Comparison of ENCODE assay signal across 7 mouse cellular contexts in the genomic region with DNA sequence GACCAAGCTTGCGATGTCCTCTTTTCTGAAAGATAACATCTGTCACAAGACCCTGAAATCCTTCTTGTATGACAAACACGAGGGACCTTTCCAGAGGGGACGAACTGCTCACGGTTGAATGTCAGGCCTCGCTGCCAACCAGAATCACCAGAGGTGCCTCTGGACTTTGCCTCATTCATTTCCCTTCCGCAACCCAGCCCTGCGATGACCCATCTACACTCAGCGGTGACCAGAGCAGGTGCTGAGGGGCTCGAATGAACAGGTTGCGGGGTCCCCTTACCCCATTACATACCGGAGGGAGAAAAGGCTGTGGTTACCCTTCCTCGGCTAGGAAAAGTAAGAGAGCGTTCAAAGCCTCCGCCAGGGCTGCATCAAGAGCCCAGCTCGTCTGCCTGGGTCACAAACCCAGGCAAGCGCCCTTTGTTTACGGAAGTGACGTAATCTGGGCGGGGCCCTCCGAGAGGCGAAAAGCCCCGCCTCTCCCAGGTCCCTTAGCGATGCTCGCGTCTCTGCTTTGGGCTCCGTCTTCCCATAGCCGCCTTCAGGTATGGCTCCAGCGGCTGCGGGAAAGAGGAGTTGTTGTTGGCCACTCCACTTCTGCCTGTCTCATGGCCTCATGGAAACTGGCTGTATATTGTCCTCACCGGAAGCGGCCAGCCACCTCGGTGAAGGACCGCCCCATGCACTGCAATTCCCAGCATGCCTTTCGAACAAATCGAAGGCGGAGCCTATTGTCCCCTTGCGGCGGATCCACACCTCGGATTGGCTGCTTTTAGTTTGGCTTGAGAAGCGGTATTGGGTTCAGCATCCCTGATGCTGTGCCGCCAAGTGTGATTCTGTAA. TPM values are rescaled to one million over a fixed set of nuclear protein-coding genes. Genes with fewer than 3 reads are reported as not detected.
DNase-seq lines count a peak whose midpoint lies in the region; ATAC-seq lines count a peak whose summit lies in the region.

TSS of gene Ccdc28a (minus strand) at position 439 of the 842 bp plus-strand sequence.

- H3K36me3 ChIP-seq in intestine, embryonic 15.5 days, result no peaks in the 10 kb centered on the region
- H3K36me3 ChIP-seq in midbrain, embryonic 10.5 days, result no peaks in the 10 kb centered on the region

- peak; percentile 99 for ATAC-seq in intestine, embryonic 15.5 days

- peak within 1 kb of the TSS; percentile 74 for H3K4me3 ChIP-seq in intestine, embryonic 15.5 days (replicated peaks)
- peak within 1 kb of the TSS; percentile 71 for H3K4me3 ChIP-seq in midbrain, embryonic 10.5 days

- H3K9ac ChIP-seq in intestine, embryonic 15.5 days, result peak within 1 kb of the TSS; percentile 57

- 0 out of 2 replicates have a peak, but pooled peaks cover 4% of the 10 kb centered on the region for H3K4me1 ChIP-seq in intestine, embryonic 15.5 days (replicated peaks)
- peaks cover 9% of the 10 kb centered on the region for H3K4me1 ChIP-seq in midbrain, embryonic 10.5 days

- intact Hi-C loops in gastrocnemius, postnatal 36 days (cut with DNase I), result loop anchor here (5.0 kb wide), 1 partner anchor 153 kb away; no protein-coding TSS in a partner anchor
- intact Hi-C loops in left cerebral cortex, postnatal 25 days (cut with DNase I), result loop anchor here (5.0 kb wide), 1 partner anchor 293 kb away; no protein-coding TSS in a partner anchor

- H3K27ac ChIP-seq in intestine, embryonic 15.5 days, result peak within 1 kb of the TSS; percentile 82
- peak within 1 kb of the TSS; percentile 90 for H3K27ac ChIP-seq in midbrain, embryonic 10.5 days (replicated peaks)

- H3K27me3 ChIP-seq in intestine, embryonic 15.5 days (replicated peaks), result no peaks in the 10 kb centered on the region
- no peaks in the 10 kb centered on the region for H3K27me3 ChIP-seq in midbrain, embryonic 10.5 days (ENCODE audit: low read depth, poor library complexity, severe bottlenecking)

- WGBS in intestine, embryonic 15.5 days, result 1% methylated on average over 41 of the region's 41 CpGs
- 1% methylated on average over 41 of the region's 41 CpGs for WGBS in midbrain, embryonic 10.5 days

- H3K9me3 ChIP-seq in intestine, embryonic 15.5 days, result no peaks in the 10 kb centered on the region
- H3K9me3 ChIP-seq in midbrain, embryonic 10.5 days (replicated peaks), result no peaks in the 10 kb centered on the region

- H3K4me2 ChIP-seq in intestine, embryonic 15.5 days (replicated peaks), result peak within 1 kb of the TSS; percentile 70

- peak; percentile 96 for DNase-seq in adrenal gland, adult 2 months
- peak; percentile 90 for DNase-seq in embryo, embryonic 11.5 days (ENCODE audit: low read depth, low spot score)
- DNase-seq in gastrocnemius, postnatal 36 days, result peak; percentile 89 to 90
- peak; percentile 96 to 98 for DNase-seq in left cerebral cortex, postnatal 25 days (ENCODE audit: low spot score in 2 of 2)
- peak; percentile 95 for DNase-seq in midbrain, embryonic 10.5 days (ENCODE audit: low spot score)
- peak; percentile 89 for DNase-seq in right cerebral cortex, postnatal 4 days

RNA-seq across cellular contexts. Expression of gene Ccdc28a, which starts in this region (rescaled TPM):
- total RNA-seq in adrenal gland, adult 2 months (2021), result 10 to 100 TPM; 10.5 to 12.2 TPM
- polyA plus RNA-seq in adrenal gland, adult 2 months (2012; rRNA removed), result 15.4 and 18.2 TPM in 2 replicates
- 1 to 10 TPM; 6.8 to 8.8 TPM for total RNA-seq in gastrocnemius, postnatal 36 days (2021)
- 22.1 and 24.6 TPM in 2 replicates for polyA plus RNA-seq in intestine, embryonic 15.5 days (2015; fragmentation: Nextera tagmentation; extraction: Ambion mirVana)
- total RNA-seq in left cerebral cortex, postnatal 25 days (2021), result 10 to 100 TPM; 27.3 to 31.7 TPM
- 5.7 and 7.1 TPM in 2 replicates for polyA plus RNA-seq in midbrain, embryonic 10.5 days (2016; fragmentation: Nextera tagmentation; extraction: Ambion mirVana)

Comparison
In these comparisons a context has a peak if more than half of its experiments do, and no peak if none do; other contexts are left out.
1. Peak in every context shown above with its lines: DNase-seq, ATAC-seq, H3K4me3 ChIP-seq and H3K27ac ChIP-seq.